Mouse (Mus musculus): ENCODE measurements at regions not wholly inside any gene's neighbourhood (a gene's known extent, or its start where the extent isn't known, plus 50 kb on each side); places are given as distances from the start of the nearest gene placed in this dataset.

GRCm38 (mm10) chr14:105019971-105020370, 157.2 kb downstream of the Rbm26 start:
- TF ChIP-seq ZNF384 (IDR thresholded peaks at IDR 0.05; ENCODE audit: low read depth, low read length) = no peak
- TF ChIP-seq CHD2 (IDR thresholded peaks at IDR 0.05; ENCODE audit: low read depth, low read length) = no peak
- TF ChIP-seq HCFC1 (IDR thresholded peaks at IDR 0.05; ENCODE audit: borderline replicate concordance, insufficient read depth, low read length) = no peak
- no peak for TF ChIP-seq MAFK (IDR thresholded peaks at IDR 0.05; ENCODE audit: insufficient read depth, low read depth, low read length)
- no peak for TF ChIP-seq ZC3H11A (IDR thresholded peaks at IDR 0.05; ENCODE audit: borderline replicate concordance, low read depth, low read length)
